Mouse (Mus musculus): ENCODE results near the gene Ephb2. TPM values are rescaled to one million over a fixed set of nuclear protein-coding genes. Genes with fewer than 3 reads are reported as not detected.

Ephb2 gene
- total RNA-seq, 4 experiments from 2014 or later: 17.4 to 23.2 (median 19.8) TPM

GRCm38 (mm10) chr4:136733217-136733865 is 102.4 kb downstream of the Ephb2 start:
- no peak for DNase-seq (ENCODE audit: low spot score in 2 of 2)

GRCm38 (mm10) chr4:136732536-136733121 is 103.2 kb downstream of the Ephb2 start:
- no peak for DNase-seq (ENCODE audit: low spot score in 2 of 2)

- no peak for DNase-seq (ENCODE audit: low spot score in 2 of 2)
Observed at GRCm38 (mm10) chr4:136731761-136732160, 104.0 kb downstream of the Ephb2 start.

GRCm38 (mm10) chr4:136731008-136731609 is 104.7 kb downstream of the Ephb2 start:
- DNase-seq (ENCODE audit: low spot score in 2 of 2): no peak

- no peak for DNase-seq (ENCODE audit: low spot score in 2 of 2)
Observed at GRCm38 (mm10) chr4:136730501-136730900, 105.3 kb downstream of the Ephb2 start.

- no peak for DNase-seq (ENCODE audit: low spot score in 2 of 2)
Observed at GRCm38 (mm10) chr4:136729574-136729973, 106.2 kb downstream of the Ephb2 start.

GRCm38 (mm10) chr4:136726941-136727340 is 108.8 kb downstream of the Ephb2 start:
- DNase-seq (ENCODE audit: low spot score in 2 of 2): no peak

- no peak for DNase-seq (ENCODE audit: low spot score in 2 of 2)
Observed at GRCm38 (mm10) chr4:136724731-136725130, 111.1 kb downstream of the Ephb2 start.

- DNase-seq (ENCODE audit: low spot score in 2 of 2): no peak
Observed at GRCm38 (mm10) chr4:136722361-136723082, 113.3 kb downstream of the Ephb2 start.

GRCm38 (mm10) chr4:136721937-136722336 is 113.9 kb downstream of the Ephb2 start:
- no peak for DNase-seq (ENCODE audit: low spot score in 2 of 2)

GRCm38 (mm10) chr4:136720025-136720424 is 115.8 kb downstream of the Ephb2 start:
- DNase-seq (ENCODE audit: low spot score in 2 of 2): no peak

- no peak for DNase-seq (ENCODE audit: low spot score in 2 of 2)
Observed at GRCm38 (mm10) chr4:136718193-136718986, 117.4 kb downstream of the Ephb2 start.

- peak in 1 of 2 experiments; percentile 34 for DNase-seq (ENCODE audit: low spot score in 2 of 2)
Observed at GRCm38 (mm10) chr4:136716561-136716972, 119.2 kb downstream of the Ephb2 start.

GRCm38 (mm10) chr4:136714530-136714929 is 121.3 kb downstream of the Ephb2 start:
- no peak for DNase-seq (ENCODE audit: low spot score in 2 of 2)

- no peak for DNase-seq (ENCODE audit: low spot score in 2 of 2)
Observed at GRCm38 (mm10) chr4:136713889-136714288, 121.9 kb downstream of the Ephb2 start.

GRCm38 (mm10) chr4:136713431-136713830 is 122.4 kb downstream of the Ephb2 start:
- DNase-seq (ENCODE audit: low spot score in 2 of 2): no peak

GRCm38 (mm10) chr4:136711985-136712768 is 123.6 kb downstream of the Ephb2 start:
- no peak for DNase-seq (ENCODE audit: low spot score in 2 of 2)

GRCm38 (mm10) chr4:136710345-136710744 is 125.4 kb downstream of the Ephb2 start:
- DNase-seq (ENCODE audit: low spot score in 2 of 2): no peak

GRCm38 (mm10) chr4:136708956-136709355 is 126.8 kb downstream of the Ephb2 start:
- no peak for DNase-seq (ENCODE audit: low spot score in 2 of 2)

GRCm38 (mm10) chr4:136706696-136707095 is 129.1 kb downstream of the Ephb2 start:
- DNase-seq (ENCODE audit: low spot score in 2 of 2): no peak
